Mouse (Mus musculus) forebrain, postnatal 0 days (tissue): ENCODE measurements around the gene Pld3. TPM values are rescaled to one million over a fixed set of nuclear protein-coding genes. Genes with fewer than 3 reads are reported as not detected.
A peak's percentile ranks its signal among the peaks of the same experiment; 100 is the strongest.

Experiments
- ATAC-seq: fragments of 200-750 bp; cut with Nextera tagmentation; 2 replicates; pipeline ENCODE4 v1.8.0; 2017; ENCODE audit warnings: mild to moderate bottlenecking, moderate library complexity
- DNase-seq: peaks from one replicate; pipeline ENCODE4 v3.0.0-alpha.2; 2015
- H3K27ac ChIP-seq: fragments of 300-500 bp; sonication (generic); 2 replicates; pipeline ENCODE4 v1.5.1; 2014; ENCODE audit warnings: low read depth, mild to moderate bottlenecking, antibody characterized with exemption, low read length, moderate library complexity, mixed read lengths
- H3K27me3 ChIP-seq: fragments of 300-500 bp; sonication (generic); 2 replicates; pipeline ENCODE4 v1.6.1; 2014; ENCODE audit warnings: mild to moderate bottlenecking, low read length, mixed read lengths; ENCODE audit not compliant: insufficient read depth
- H3K36me3 ChIP-seq: fragments of 300-500 bp; sonication (generic); 2 replicates; pipeline ENCODE4 v1.6.1; 2014; ENCODE audit warnings: mild to moderate bottlenecking, moderate library complexity; ENCODE audit not compliant: insufficient read depth
- H3K4me1 ChIP-seq: fragments of 300-500 bp; sonication (generic); 2 replicates; pipeline ENCODE4 v1.6.1; 2014; ENCODE audit warnings: antibody characterized with exemption; ENCODE audit not compliant: insufficient read depth
- H3K4me2 ChIP-seq: fragments of 300-500 bp; sonication (generic); 2 replicates; pipeline ENCODE4 v1.6.1; 2014; ENCODE audit warnings: low read depth, mild to moderate bottlenecking, moderate library complexity
- H3K4me3 ChIP-seq: fragments of 300-500 bp; sonication (generic); 2 replicates; pipeline ENCODE4 v1.5.1; 2014; ENCODE audit warnings: low read depth, low read length, mixed read lengths
- H3K9ac ChIP-seq: fragments of 300-500 bp; sonication (generic); 2 replicates; pipeline ENCODE4 v1.6.1; 2014; ENCODE audit warnings: mild to moderate bottlenecking
- H3K9me3 ChIP-seq: fragments of 300-500 bp; sonication (generic); 2 replicates; pipeline ENCODE4 v1.6.1; 2016; ENCODE audit warnings: low read length
- CTCF ChIP-seq: sonication (generic); IDR thresholded peaks from 2 replicates; pipeline ENCODE4 v1.5.1; 2016; ENCODE audit warnings: antibody characterized with exemption, control low read depth, low read depth
- WGBS: fragments of 180-500 bp; shearing (Covaris S2); extraction: QIAGEN DNeasy Blood & Tissue Kit; methylation state at CpG from one replicate; pipeline ENCODE4 v1.1.7; 2014; 5-methylcytosine and 5-hydroxymethylcytosine counted together
- polyA plus RNA-seq: library from polyadenylated mRNA; unstranded; fragments of >200 nt; fragmentation: Nextera tagmentation; extraction: Ambion mirVana; gene quantifications from 2 replicates; pipeline ENCODE4 v1.2.1, GENCODE M21; 2015
- total RNA-seq: library from RNA; depleted of rRNA; stranded (reverse); fragments of >200 nt; gene quantifications from 2 replicates; pipeline ENCODE4 v1.2.3, GENCODE M21; 2014

The Pld3 gene
- total and polyA plus RNA-seq, 2 experiments from 2014 or later = 219 to 246 TPM

GRCm38 (mm10) chr7:27560978-27561377 is 8.0 kb upstream of the Pld3 start:
- 93% methylated on average over 1 of the region's 1 CpGs for WGBS
- Histone ChIP-seq H3K27ac (no peak overlapping the region), H3K9ac (no peak overlapping the region), H3K9me3 (no peaks in the 10 kb centered on the region), H3K36me3 (peaks cover 68% of the 10 kb centered on the region), H3K4me2 (no peak overlapping the region), H3K4me1 (no peaks in the 10 kb centered on the region), H3K27me3 (no peaks in the 10 kb centered on the region), H3K4me3 (no peak overlapping the region)
- no peak for ATAC-seq
- TF ChIP-seq CTCF = no peak
- no peak for DNase-seq

DNA sequence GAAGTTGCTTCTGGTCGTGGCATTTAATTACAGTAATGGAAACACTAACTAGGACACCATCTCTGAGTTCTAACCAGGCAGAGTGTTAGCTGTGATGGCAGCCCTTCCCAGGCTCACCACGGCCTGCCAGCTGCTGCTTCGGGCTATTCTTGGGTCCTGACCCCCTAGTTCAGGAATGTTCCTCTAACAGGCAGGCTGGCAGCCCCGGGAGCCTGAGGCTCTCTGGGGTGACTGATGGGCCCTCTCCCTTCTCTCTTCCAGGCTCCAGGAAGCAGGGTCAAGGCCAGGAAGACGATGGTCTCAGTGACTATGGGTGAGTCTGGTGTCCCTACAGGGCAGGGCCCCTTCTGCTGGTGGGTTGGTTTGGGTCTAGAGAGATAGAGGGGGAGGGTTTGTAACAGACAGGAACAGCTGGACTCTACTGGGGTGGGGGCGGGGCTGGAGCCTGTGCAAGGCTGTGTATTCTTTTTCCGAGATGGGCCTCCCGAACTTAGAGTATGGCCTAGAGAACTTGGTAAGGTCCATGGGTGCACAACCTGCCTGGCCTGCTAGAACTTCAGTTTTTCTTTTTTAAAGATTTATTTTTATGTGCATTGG is 7.4 kb upstream of the Pld3 start:
- no peak overlapping the region for H3K9ac ChIP-seq
- H3K27me3 ChIP-seq = no peaks in the 10 kb centered on the region
- H3K27ac ChIP-seq = no peak overlapping the region
- no peak for TF ChIP-seq CTCF
- H3K4me3 ChIP-seq = no peak overlapping the region
- H3K4me2 ChIP-seq = no peak overlapping the region
- H3K36me3 ChIP-seq = peaks cover 70% of the 10 kb centered on the region
- no peaks in the 10 kb centered on the region for H3K9me3 ChIP-seq
- no peak for DNase-seq
- ATAC-seq = no peak
- WGBS = 84% methylated on average over 8 of the region's 8 CpGs
- no peaks in the 10 kb centered on the region for H3K4me1 ChIP-seq

- Histone ChIP-seq H3K9me3 (no peaks in the 10 kb centered on the region), H3K4me3 (peak overlapping the region; percentile 66), H3K9ac (peak overlapping the region; percentile 65; the same call in 1 of the 2 replicates), H3K4me1 (0 out of 2 replicates have a peak, but pooled peaks cover 8% of the 10 kb centered on the region), H3K27ac (no peak overlapping the region), H3K4me2 (peak overlapping the region; percentile 76), H3K36me3 (peaks cover 12% of the 10 kb centered on the region), H3K27me3 (no peaks in the 10 kb centered on the region)
- DNase-seq (no peak), ATAC-seq (no peak)
- no peak for TF ChIP-seq CTCF
- WGBS = 60% methylated on average over 5 of the region's 5 CpGs
Observed at GRCm38 (mm10) chr7:27552070-27552469, 948 bp downstream of the Pld3 start.

DNA sequence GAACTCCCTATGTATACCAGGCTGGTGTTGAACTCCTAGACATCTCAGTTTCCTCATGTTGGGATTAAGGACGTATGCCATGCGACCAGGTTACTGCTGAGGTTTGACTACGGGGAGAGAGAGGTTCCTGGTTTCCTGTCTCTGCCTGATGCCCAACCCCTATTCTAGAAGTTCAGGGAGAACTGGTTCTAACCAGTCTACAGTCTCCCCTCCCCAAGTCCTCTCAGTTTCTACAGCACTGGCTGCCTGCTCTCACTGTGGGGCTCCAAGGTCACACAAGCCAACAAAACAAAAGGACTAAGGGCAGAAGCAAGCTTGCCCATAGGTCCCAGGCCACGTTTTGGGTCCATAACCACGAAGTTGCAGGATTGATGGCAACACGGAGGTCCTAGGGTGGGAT is 3.4 kb downstream of the Pld3 start:
- DNase-seq (no peak), ATAC-seq (no peak)
- H3K4me3 ChIP-seq = no peak overlapping the region
- no peak overlapping the region for H3K9ac ChIP-seq
- no peak for TF ChIP-seq CTCF
- no peaks in the 10 kb centered on the region for H3K9me3 ChIP-seq
- H3K27me3 ChIP-seq = no peaks in the 10 kb centered on the region
- H3K4me2 ChIP-seq = no peak overlapping the region
- 77% methylated on average over 6 of the region's 6 CpGs for WGBS
- H3K36me3 ChIP-seq = no peaks in the 10 kb centered on the region
- H3K27ac ChIP-seq = no peak overlapping the region
- H3K4me1 ChIP-seq = 0 out of 2 replicates have a peak, but pooled peaks cover 8% of the 10 kb centered on the region

GRCm38 (mm10) chr7:27544675-27545370 is 8.2 kb downstream of the Pld3 start:
- ATAC-seq (no peak), DNase-seq (no peak)
- TF ChIP-seq CTCF = no peak
- Histone ChIP-seq H3K27me3 (no peaks in the 10 kb centered on the region), H3K9me3 (no peaks in the 10 kb centered on the region), H3K9ac (no peak overlapping the region), H3K4me3 (no peak overlapping the region), H3K27ac (no peak overlapping the region), H3K4me2 (no peak overlapping the region), H3K36me3 (peaks cover 9% of the 10 kb centered on the region; the same call in 1 of the 2 replicates), H3K4me1 (0 out of 2 replicates have a peak, but pooled peaks cover 3% of the 10 kb centered on the region)
- 85% methylated on average over 12 of the region's 12 CpGs for WGBS

- DNase-seq = no peak
Observed at GRCm38 (mm10) chr7:27543851-27544250, 9.2 kb downstream of the Pld3 start.

DNA sequence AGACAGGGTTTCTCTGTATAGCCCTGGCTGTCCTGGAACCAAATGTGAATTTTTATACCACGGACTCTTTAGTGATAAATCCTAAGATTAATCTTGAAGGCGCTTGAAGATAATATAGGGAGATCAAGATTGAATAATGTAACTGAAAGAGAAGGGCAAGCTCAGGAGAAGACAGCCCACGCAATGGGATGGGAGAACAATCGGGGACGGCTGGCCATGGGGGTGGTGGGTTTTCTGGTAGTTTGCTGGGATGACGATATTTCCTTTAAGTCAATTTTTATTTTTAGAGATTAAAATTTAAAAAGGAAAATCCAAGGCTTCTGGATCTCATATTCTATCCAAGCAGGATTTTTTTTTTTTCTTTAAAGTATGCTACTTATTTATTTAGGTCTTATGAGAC is 10.0 kb downstream of the Pld3 start:
- peak overlapping the region; percentile 87 for H3K4me2 ChIP-seq
- TF ChIP-seq CTCF = no peak
- H3K9ac ChIP-seq = peak overlapping the region; percentile 66
- H3K4me1 ChIP-seq = 0 out of 2 replicates have a peak, but pooled peaks cover 3% of the 10 kb centered on the region
- H3K4me3 ChIP-seq = peak overlapping the region; percentile 63
- no peaks in the 10 kb centered on the region for H3K27me3 ChIP-seq
- DNase-seq (no peak), ATAC-seq (no peak)
- H3K9me3 ChIP-seq = no peaks in the 10 kb centered on the region
- 52% methylated on average over 6 of the region's 6 CpGs for WGBS
- H3K36me3 ChIP-seq = peaks cover 21% of the 10 kb centered on the region
- H3K27ac ChIP-seq = peak overlapping the region; percentile 10; the same call in 1 of the 2 replicates

More at GRCm38 (mm10) chr7:27543851-27544250, 9.2 kb downstream of the Pld3 start:
- Histone ChIP-seq H3K27me3 (no peaks in the 10 kb centered on the region), H3K9ac (no peak overlapping the region), H3K36me3 (peaks cover 19% of the 10 kb centered on the region), H3K4me2 (no peak overlapping the region), H3K27ac (no peak overlapping the region), H3K4me1 (0 out of 2 replicates have a peak, but pooled peaks cover 3% of the 10 kb centered on the region), H3K4me3 (no peak overlapping the region), H3K9me3 (no peaks in the 10 kb centered on the region)
- no peak for TF ChIP-seq CTCF
- WGBS = 90% methylated on average over 4 of the region's 4 CpGs
- ATAC-seq = no peak
